28 mouse cellular contexts compared by ENCODE assay signal in the genomic region with DNA sequence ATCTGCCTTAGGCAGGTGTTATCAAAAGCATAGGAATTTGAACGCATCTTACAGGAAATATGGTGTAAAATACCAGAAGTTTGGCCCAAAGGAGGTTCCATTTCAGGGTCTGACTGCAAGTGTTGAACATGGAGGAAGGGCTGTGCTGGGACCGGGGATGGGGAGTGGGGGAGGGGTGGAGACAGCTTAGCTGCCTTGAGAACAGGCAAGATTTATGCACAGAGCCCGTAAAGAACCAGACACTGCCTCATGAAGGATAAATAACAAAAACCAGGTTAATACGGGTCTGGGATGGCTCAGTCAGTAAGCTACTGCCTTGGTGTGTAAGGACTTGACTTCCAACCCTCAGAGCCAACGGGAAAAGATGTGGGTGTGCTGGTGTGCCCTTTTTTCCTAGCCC.
DNase-seq lines count a peak whose midpoint lies in the region; ATAC-seq and TF ChIP-seq lines count a peak whose summit lies in the region.
"Had no signal": no experiment of that assay in that cellular context is flagged by ENCODE, and none has a peak within 500 bp of the region (broad histone marks: within the 10 kb centered on the region; RNA-seq: fewer than 3 reads in every experiment).

No protein-coding gene starts in this region.

- DNase-seq in intestine, embryonic 14.5 days (ENCODE audit: low spot score), result no peak
- peak; percentile 46 for DNase-seq in embryo, embryonic 11 days
- peak; percentile 41 for DNase-seq in forelimb bud, embryonic 11.5 days (ENCODE audit: low read depth, low spot score)
- DNase-seq in mesoderm, embryonic 11.5 days (ENCODE audit: low read depth, low spot score), result peak; percentile 55
- no peak for DNase-seq in forebrain, embryonic 11.5 days (ENCODE audit: low spot score)
- DNase-seq in cerebellum, adult 2 months, result no peak
- no peak for DNase-seq in kidney, adult 2 months
- DNase-seq: adrenal gland, adult 2 months; adrenal gland, postnatal 14 days; cerebellum, adult 11 months; cerebellum, adult 8-10 months; cerebellum, postnatal 10 days; cerebellum, postnatal 36 days; gastrocnemius, postnatal 10 days; heart, adult 18-20 months; heart, postnatal 14 days; heart, postnatal 4 days had no signal

- no peak overlapping the region for H3K4me3 ChIP-seq in intestine, embryonic 14.5 days (ENCODE audit: low read depth, low read length)
- no peak overlapping the region for H3K4me3 ChIP-seq in intestine, postnatal 0 days (ENCODE audit: low read depth, low read length)
- no peak overlapping the region for H3K4me3 ChIP-seq in forebrain, embryonic 11.5 days (ENCODE audit: low read depth, low read length)
- no peak overlapping the region for H3K4me3 ChIP-seq in cerebellum, adult 2 months (replicated peaks; ENCODE audit: insufficient read depth, low read depth, low read length)
- no peak overlapping the region for H3K4me3 ChIP-seq in kidney, adult 2 months (ENCODE audit: insufficient read depth, low read depth, low read length)
- H3K4me3 ChIP-seq: embryonic facial prominence, embryonic 12.5 days; embryonic facial prominence, embryonic 15.5 days; forebrain, embryonic 12.5 days; forebrain, embryonic 15.5 days; heart, embryonic 10.5 days; heart, embryonic 13.5 days had no signal

- 0 out of 2 replicates have a peak, but pooled peaks have one; percentile 27 for ATAC-seq in intestine, embryonic 14.5 days (replicated peaks; ENCODE audit: low FRiP score, low TSS enrichment, low read depth)
- no peak for ATAC-seq in intestine, postnatal 0 days
- ATAC-seq in forebrain, embryonic 11.5 days (replicated peaks; ENCODE audit: low FRiP score), result no peak
- ATAC-seq: CD4-positive, CD25-positive, alpha-beta regulatory T cell, adult 4 months; forebrain, embryonic 15.5 days; hindbrain, postnatal 0 days; inflammation-experienced regulatory T-cells, adult 6 months had no signal

- no peak overlapping the region for H3K4me2 ChIP-seq in intestine, embryonic 14.5 days (ENCODE audit: low read length)
- no peak overlapping the region for H3K4me2 ChIP-seq in intestine, postnatal 0 days (replicated peaks; ENCODE audit: low read depth)
- no peak overlapping the region for H3K4me2 ChIP-seq in forebrain, embryonic 11.5 days (ENCODE audit: low read depth, low read length, severe bottlenecking)
- H3K4me2 ChIP-seq: embryonic facial prominence, embryonic 12.5 days; embryonic facial prominence, embryonic 15.5 days; forebrain, embryonic 12.5 days; forebrain, embryonic 15.5 days; heart, embryonic 13.5 days; hindbrain, embryonic 14.5 days had no signal

- H3K36me3 ChIP-seq in intestine, embryonic 14.5 days (ENCODE audit: control insufficient read depth, insufficient read depth, low read length), result no peaks in the 10 kb centered on the region
- no peaks in the 10 kb centered on the region for H3K36me3 ChIP-seq in intestine, postnatal 0 days (ENCODE audit: control insufficient read depth, insufficient read depth)
- no peaks in the 10 kb centered on the region for H3K36me3 ChIP-seq in forebrain, embryonic 11.5 days (ENCODE audit: control insufficient read depth, insufficient read depth, low read length)
- no peaks in the 10 kb centered on the region for H3K36me3 ChIP-seq in kidney, adult 2 months (ENCODE audit: control insufficient read depth, insufficient read depth, low read length)
- H3K36me3 ChIP-seq: embryonic facial prominence, embryonic 12.5 days; embryonic facial prominence, embryonic 15.5 days; forebrain, embryonic 12.5 days; forebrain, embryonic 15.5 days; heart, embryonic 10.5 days; heart, embryonic 13.5 days had no signal

- no peaks in the 10 kb centered on the region for H3K9me3 ChIP-seq in intestine, embryonic 14.5 days (ENCODE audit: control insufficient read depth, low read length)
- no peaks in the 10 kb centered on the region for H3K9me3 ChIP-seq in intestine, postnatal 0 days (ENCODE audit: control insufficient read depth)
- H3K9me3 ChIP-seq in forebrain, embryonic 11.5 days (ENCODE audit: control insufficient read depth, low read length), result no peaks in the 10 kb centered on the region
- H3K9me3 ChIP-seq: embryonic facial prominence, embryonic 12.5 days; embryonic facial prominence, embryonic 15.5 days; forebrain, embryonic 12.5 days; forebrain, embryonic 15.5 days; heart, embryonic 10.5 days; heart, embryonic 13.5 days had no signal

- no peak for TF ChIP-seq POLR2A in cerebellum, adult 2 months (IDR thresholded peaks at IDR 0.05; ENCODE audit: borderline replicate concordance, insufficient read depth, low read length)
- no peak for TF ChIP-seq POLR2A in kidney, adult 2 months (IDR thresholded peaks at IDR 0.05; ENCODE audit: low read depth, low read length)

- H3K9ac ChIP-seq in intestine, embryonic 14.5 days (ENCODE audit: low read length), result no peak overlapping the region
- H3K9ac ChIP-seq in intestine, postnatal 0 days (ENCODE audit: low read depth, low read length), result no peak overlapping the region
- no peak overlapping the region for H3K9ac ChIP-seq in forebrain, embryonic 11.5 days (ENCODE audit: low read length)
- H3K9ac ChIP-seq: embryonic facial prominence, embryonic 12.5 days; embryonic facial prominence, embryonic 15.5 days; forebrain, embryonic 12.5 days; forebrain, embryonic 15.5 days; heart, embryonic 13.5 days; hindbrain, embryonic 14.5 days had no signal

- no peak overlapping the region for H3K27ac ChIP-seq in intestine, embryonic 14.5 days (ENCODE audit: low read depth)
- no peak overlapping the region for H3K27ac ChIP-seq in intestine, postnatal 0 days (ENCODE audit: low read depth, low read length)
- H3K27ac ChIP-seq in forebrain, embryonic 11.5 days (ENCODE audit: low read depth, low read length), result no peak overlapping the region
- H3K27ac ChIP-seq in cerebellum, adult 2 months (ENCODE audit: insufficient read depth, low read length), result no peak overlapping the region
- H3K27ac ChIP-seq in kidney, adult 2 months (ENCODE audit: insufficient read depth, low read depth, low read length), result no peak overlapping the region
- H3K27ac ChIP-seq: embryonic facial prominence, embryonic 12.5 days; embryonic facial prominence, embryonic 15.5 days; forebrain, embryonic 12.5 days; forebrain, embryonic 15.5 days; heart, embryonic 10.5 days; heart, embryonic 13.5 days; hindbrain, embryonic 14.5 days; hindbrain, postnatal 0 days had no signal

- TF ChIP-seq CTCF in intestine, postnatal 0 days (IDR thresholded peaks at IDR 0.05; ENCODE audit: low read depth), result no peak
- TF ChIP-seq CTCF in cerebellum, adult 2 months (IDR thresholded peaks at IDR 0.05; ENCODE audit: borderline replicate concordance, insufficient read depth, low read depth, low read length), result no peak
- TF ChIP-seq CTCF in kidney, adult 2 months (conservative IDR thresholded peaks at IDR 0.05; ENCODE audit: insufficient read depth, insufficient read length, low read depth, low read length), result no peak

- WGBS in intestine, embryonic 14.5 days, result 23% methylated on average over 5 of the region's 5 CpGs
- 60% methylated on average over 5 of the region's 5 CpGs for WGBS in intestine, postnatal 0 days
- 80% methylated on average over 5 of the region's 5 CpGs for WGBS in forebrain, embryonic 11.5 days
- WGBS in cerebellum, adult 2 months, result 92% methylated on average over 5 of the region's 5 CpGs
- WGBS in kidney, adult 2 months, result 33% methylated on average over 5 of the region's 5 CpGs

- H3K4me1 ChIP-seq in intestine, embryonic 14.5 days (replicated peaks; ENCODE audit: control insufficient read depth, insufficient read depth, low read length), result no peaks in the 10 kb centered on the region
- H3K4me1 ChIP-seq in intestine, postnatal 0 days (replicated peaks; ENCODE audit: control insufficient read depth, insufficient read depth, low read length), result no peaks in the 10 kb centered on the region
- no peaks in the 10 kb centered on the region; the same call in 1 of the 2 replicates for H3K4me1 ChIP-seq in forebrain, embryonic 11.5 days (replicated peaks; ENCODE audit: control insufficient read depth, insufficient read depth, low read length)
- no peaks in the 10 kb centered on the region for H3K4me1 ChIP-seq in cerebellum, adult 2 months (ENCODE audit: control insufficient read depth, insufficient read depth, low read length)
- H3K4me1 ChIP-seq in kidney, adult 2 months (ENCODE audit: control insufficient read depth, insufficient read depth, low read length), result no peaks in the 10 kb centered on the region
- H3K4me1 ChIP-seq: embryonic facial prominence, embryonic 15.5 days; forebrain, embryonic 12.5 days; forebrain, embryonic 15.5 days; heart, embryonic 10.5 days; heart, embryonic 13.5 days had no signal

- H3K27me3 ChIP-seq in intestine, embryonic 14.5 days (replicated peaks; ENCODE audit: control insufficient read depth, insufficient read depth, low read length), result no peaks in the 10 kb centered on the region
- no peaks in the 10 kb centered on the region for H3K27me3 ChIP-seq in intestine, postnatal 0 days (replicated peaks; ENCODE audit: control insufficient read depth, insufficient read depth, low read length)
- no peaks in the 10 kb centered on the region for H3K27me3 ChIP-seq in forebrain, embryonic 11.5 days (ENCODE audit: control insufficient read depth, insufficient read depth, low read length)
- no peaks in the 10 kb centered on the region for H3K27me3 ChIP-seq in cerebellum, adult 2 months (ENCODE audit: control insufficient read depth, insufficient read depth, low read length)
- no peaks in the 10 kb centered on the region for H3K27me3 ChIP-seq in kidney, adult 2 months (replicated peaks; ENCODE audit: control insufficient read depth, insufficient read depth, low read length)
- H3K27me3 ChIP-seq: embryonic facial prominence, embryonic 12.5 days; embryonic facial prominence, embryonic 15.5 days; forebrain, embryonic 12.5 days; forebrain, embryonic 15.5 days had no signal

Comparison
In these comparisons a context has a peak if more than half of its experiments do, and no peak if none do; other contexts are left out.
1. DNase-seq: peak in embryo, embryonic 11 days (single experiment), forelimb bud, embryonic 11.5 days (single experiment) and mesoderm, embryonic 11.5 days (single experiment); none in intestine, embryonic 14.5 days (single experiment), forebrain, embryonic 11.5 days (single experiment), cerebellum, adult 2 months (0 of 2) and kidney, adult 2 months (single experiment).